Comparison of ENCODE assay signal across 17 mouse cellular contexts in the genomic region with DNA sequence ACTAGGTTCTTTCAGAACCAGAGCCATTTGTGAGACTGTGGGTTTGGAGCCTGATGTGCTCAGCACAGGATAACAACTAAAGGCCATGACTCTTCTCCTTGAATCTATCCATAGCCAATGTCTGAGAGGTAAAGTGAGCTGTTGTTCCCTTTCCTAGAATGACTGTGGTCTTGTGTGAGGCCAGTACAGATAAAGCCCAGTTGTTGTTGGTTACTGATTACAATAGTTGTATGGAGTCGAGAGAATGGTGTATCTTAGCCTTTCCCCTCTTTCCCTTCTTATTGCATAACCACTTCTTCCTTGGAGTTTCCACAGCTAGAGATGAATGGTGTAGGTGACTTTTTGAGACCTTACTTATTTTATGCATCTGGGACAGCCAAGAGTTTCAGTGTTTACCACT. TPM values are rescaled to one million over a fixed set of nuclear protein-coding genes. Genes with fewer than 3 reads are reported as not detected.
A peak's percentile ranks its signal among the peaks of the same experiment; 100 is the strongest.
DNase-seq lines count a peak whose midpoint lies in the region; ATAC-seq and TF ChIP-seq lines count a peak whose summit lies in the region.
"Had no signal": no experiment of that assay in that cellular context is flagged by ENCODE, and none has a peak within 500 bp of the region (broad histone marks: within the 10 kb centered on the region; RNA-seq: fewer than 3 reads in every experiment).

No protein-coding gene starts in this region.

- no peak overlapping the region for H3K4me3 ChIP-seq in intestine, postnatal 0 days (ENCODE audit: low read depth, low read length)
- no peak overlapping the region for H3K4me3 ChIP-seq in liver, embryonic 16.5 days (ENCODE audit: low read depth, low read length)
- no peak overlapping the region for H3K4me3 ChIP-seq in midbrain, embryonic 14.5 days (replicated peaks; ENCODE audit: low read depth, low read length)
- H3K4me3 ChIP-seq: embryonic facial prominence, embryonic 10.5 days; forebrain, embryonic 15.5 days; heart, embryonic 12.5 days; limb, embryonic 13.5 days; lung, embryonic 15.5 days; midbrain, embryonic 12.5 days had no signal

- H3K27ac ChIP-seq in intestine, postnatal 0 days (ENCODE audit: low read depth, low read length) = no peak overlapping the region
- H3K27ac ChIP-seq in liver, embryonic 16.5 days (ENCODE audit: low read length) = no peak overlapping the region
- no peak overlapping the region for H3K27ac ChIP-seq in midbrain, embryonic 14.5 days (replicated peaks; ENCODE audit: low read depth, low read length)
- H3K27ac ChIP-seq: embryonic facial prominence, embryonic 10.5 days; forebrain, embryonic 15.5 days; kidney, postnatal 0 days; limb, embryonic 13.5 days; lung, embryonic 15.5 days; midbrain, embryonic 12.5 days; stomach, postnatal 0 days had no signal

- DNase-seq in adipocyte (ENCODE audit: low spot score) = peak; percentile 12
- no peak for DNase-seq in adrenal gland, adult 8-10 months
- DNase-seq in kidney, postnatal 25 days = no peak
- no peak for DNase-seq in midbrain, embryonic 14.5 days
- DNase-seq in gastrocnemius, postnatal 10 days = no peak

- no peaks in the 10 kb centered on the region for H3K27me3 ChIP-seq in intestine, postnatal 0 days (replicated peaks; ENCODE audit: control insufficient read depth, insufficient read depth, low read length)
- H3K27me3 ChIP-seq in liver, embryonic 16.5 days (ENCODE audit: control insufficient read depth, insufficient read depth, low read depth, low read length) = no peaks in the 10 kb centered on the region
- no peaks in the 10 kb centered on the region for H3K27me3 ChIP-seq in midbrain, embryonic 14.5 days (ENCODE audit: control insufficient read depth, insufficient read depth, low read length)
- H3K27me3 ChIP-seq: forebrain, embryonic 15.5 days; heart, embryonic 12.5 days; limb, embryonic 13.5 days; lung, embryonic 15.5 days; midbrain, embryonic 12.5 days had no signal

- H3K4me1 ChIP-seq in intestine, postnatal 0 days (replicated peaks; ENCODE audit: control insufficient read depth, insufficient read depth, low read length) = no peaks in the 10 kb centered on the region
- H3K4me1 ChIP-seq in liver, embryonic 16.5 days (ENCODE audit: control insufficient read depth, low read depth, low read length) = no peaks in the 10 kb centered on the region
- H3K4me1 ChIP-seq in midbrain, embryonic 14.5 days (ENCODE audit: control insufficient read depth, insufficient read depth, low read length) = no peaks in the 10 kb centered on the region
- H3K4me1 ChIP-seq: embryonic facial prominence, embryonic 10.5 days; forebrain, embryonic 15.5 days; heart, embryonic 12.5 days; limb, embryonic 13.5 days; lung, embryonic 15.5 days; midbrain, embryonic 12.5 days had no signal

- TF ChIP-seq CTCF in intestine, postnatal 0 days (IDR thresholded peaks at IDR 0.05; ENCODE audit: low read depth) = no peak

- H3K4me2 ChIP-seq in intestine, postnatal 0 days (replicated peaks; ENCODE audit: low read depth) = peak overlapping the region; percentile 17; the same call in 1 of the 2 replicates
- no peak overlapping the region for H3K4me2 ChIP-seq in liver, embryonic 16.5 days (ENCODE audit: low read depth, low read length)
- H3K4me2 ChIP-seq in midbrain, embryonic 14.5 days (ENCODE audit: low read length) = no peak overlapping the region
- H3K4me2 ChIP-seq: forebrain, embryonic 15.5 days; heart, embryonic 12.5 days; limb, embryonic 13.5 days; lung, embryonic 15.5 days; midbrain, embryonic 12.5 days had no signal

- peak; percentile 13 for ATAC-seq in CD4-positive, CD25-positive, alpha-beta regulatory T cell, adult 4 months
- ATAC-seq in intestine, postnatal 0 days = peak; percentile 75
- ATAC-seq in liver, embryonic 16.5 days (ENCODE audit: low read depth) = peak; percentile 54
- ATAC-seq in midbrain, embryonic 14.5 days (ENCODE audit: low FRiP score, low TSS enrichment) = no peak

- no peaks in the 10 kb centered on the region for H3K9me3 ChIP-seq in intestine, postnatal 0 days (ENCODE audit: control insufficient read depth)
- no peaks in the 10 kb centered on the region for H3K9me3 ChIP-seq in liver, embryonic 16.5 days (replicated peaks; ENCODE audit: control insufficient read depth, low read length)
- no peaks in the 10 kb centered on the region for H3K9me3 ChIP-seq in midbrain, embryonic 14.5 days (ENCODE audit: control insufficient read depth, low read length)
- H3K9me3 ChIP-seq: embryonic facial prominence, embryonic 10.5 days; forebrain, embryonic 15.5 days; heart, embryonic 12.5 days; limb, embryonic 13.5 days; lung, embryonic 15.5 days; midbrain, embryonic 12.5 days had no signal

- peaks cover 17% of the 10 kb centered on the region for H3K36me3 ChIP-seq in intestine, postnatal 0 days (ENCODE audit: control insufficient read depth, insufficient read depth)
- H3K36me3 ChIP-seq in liver, embryonic 16.5 days (ENCODE audit: control insufficient read depth, insufficient read depth) = peaks cover 12% of the 10 kb centered on the region
- H3K36me3 ChIP-seq in midbrain, embryonic 14.5 days (ENCODE audit: control insufficient read depth, insufficient read depth, low read length) = peaks cover 27% of the 10 kb centered on the region

- no peak overlapping the region for H3K9ac ChIP-seq in intestine, postnatal 0 days (ENCODE audit: low read depth, low read length)
- H3K9ac ChIP-seq in liver, embryonic 16.5 days (ENCODE audit: low read depth, low read length) = no peak overlapping the region
- H3K9ac ChIP-seq in midbrain, embryonic 14.5 days (replicated peaks; ENCODE audit: low read length) = no peak overlapping the region
- H3K9ac ChIP-seq: forebrain, embryonic 15.5 days; heart, embryonic 12.5 days; limb, embryonic 13.5 days; lung, embryonic 15.5 days; midbrain, embryonic 12.5 days had no signal

- 64% methylated on average over 1 of the region's 1 CpGs for WGBS in intestine, postnatal 0 days
- 10% methylated on average over 1 of the region's 1 CpGs for WGBS in liver, embryonic 16.5 days (ENCODE audit: insufficient replicate concordance)
- 92% methylated on average over 1 of the region's 1 CpGs for WGBS in midbrain, embryonic 14.5 days

RNA-seq across cellular contexts. Expression of gene Zfp948, which starts 12.3 kb away (rescaled TPM):
- polyA plus RNA-seq in CD4-positive, CD25-positive, alpha-beta regulatory T cell, adult 4 months (2017; shearing (Covaris generic)) = 10 to 100 TPM; 13.0 to 14.0 TPM
- 13.7 and 15.1 TPM in 2 replicates for polyA plus RNA-seq in intestine, postnatal 0 days (2015; fragmentation: Nextera tagmentation; extraction: Ambion mirVana)
- 5.1 and 5.2 TPM in 2 replicates for polyA plus RNA-seq in liver, embryonic 16.5 days (2015; fragmentation: Nextera tagmentation; extraction: Ambion mirVana)
- total RNA-seq in adrenal gland, adult 8-10 months (2022) = 10 to 100 TPM in 1 of 4 experiments, 1 to 10 TPM in 3; 6.8 to 12.5 (median 9.1) TPM
- 21.2 and 25.4 TPM in 2 replicates for polyA plus RNA-seq in midbrain, embryonic 14.5 days (2014; fragmentation: Nextera tagmentation; extraction: Ambion mirVana)
- total RNA-seq in gastrocnemius, postnatal 10 days (2021) = 1 to 10 TPM; 4.6 to 6.2 TPM

RNA-seq across cellular contexts. Expression of gene Zfp52, which starts 43.7 kb away (rescaled TPM):
- 10 to 100 TPM; 20.8 to 21.6 TPM for polyA plus RNA-seq in CD4-positive, CD25-positive, alpha-beta regulatory T cell, adult 4 months (2017; shearing (Covaris generic))
- 2.7 and 3.5 TPM in 2 replicates for polyA plus RNA-seq in intestine, postnatal 0 days (2015; fragmentation: Nextera tagmentation; extraction: Ambion mirVana)
- 0.59 and 0.86 TPM in 2 replicates for polyA plus RNA-seq in liver, embryonic 16.5 days (2015; fragmentation: Nextera tagmentation; extraction: Ambion mirVana)
- total RNA-seq in adrenal gland, adult 8-10 months (2022) = 10 to 100 TPM; 29.8 to 42.1 (median 33.2) TPM
- 1.5 TPM in 2 replicates for polyA plus RNA-seq in midbrain, embryonic 14.5 days (2014; fragmentation: Nextera tagmentation; extraction: Ambion mirVana)
- total RNA-seq in gastrocnemius, postnatal 10 days (2021) = 1 to 10 TPM; 3.3 to 4.5 TPM
- polyA plus RNA-seq: small intestine, adult 2 months had no signal
